Mouse (Mus musculus) activated CD4-positive, CD25-positive, alpha-beta regulatory T cell, adult 4 months (primary cell): ENCODE measurements around the gene Tmem242. TPM values are rescaled to one million over a fixed set of nuclear protein-coding genes. Genes with fewer than 3 reads are reported as not detected.
A peak's percentile ranks its signal among the peaks of the same experiment; 100 is the strongest.

Source experiments
- ATAC-seq: one replicate; pipeline ENCODE4 v1.8.0; 2017
- polyA plus RNA-seq, 2 experiments: library from polyadenylated mRNA; unstranded; fragments of 100-300 nt; shearing (Covaris generic); gene quantifications; one replicate each; pipeline ENCODE4 v1.2.1; 2017

Tmem242 gene
- polyA plus RNA-seq, 2 experiments from 2014 or later: 72.3 to 103 TPM

GRCm38 (mm10) chr17:5414041-5414440, 26.0 kb downstream of the Tmem242 start:
- no peak for ATAC-seq

- ATAC-seq: no peak
Observed at GRCm38 (mm10) chr17:5413350-5413749, 26.7 kb downstream of the Tmem242 start.

GRCm38 (mm10) chr17:5412740-5413139, 27.3 kb downstream of the Tmem242 start:
- ATAC-seq: no peak

- no peak for ATAC-seq
Observed at GRCm38 (mm10) chr17:5412301-5412700, 27.8 kb downstream of the Tmem242 start.

- ATAC-seq: no peak
Observed at GRCm38 (mm10) chr17:5411205-5411604, 28.9 kb downstream of the Tmem242 start.

- no peak for ATAC-seq
Observed at GRCm38 (mm10) chr17:5410336-5410735, 29.7 kb downstream of the Tmem242 start.

GRCm38 (mm10) chr17:5407030-5407429, 33.0 kb downstream of the Tmem242 start:
- no peak for ATAC-seq

- ATAC-seq: peak; percentile 26
Observed at GRCm38 (mm10) chr17:5406566-5406965, 33.5 kb downstream of the Tmem242 start.

GRCm38 (mm10) chr17:5403885-5404284, 36.2 kb downstream of the Tmem242 start:
- no peak for ATAC-seq

GRCm38 (mm10) chr17:5402624-5403023, 37.4 kb downstream of the Tmem242 start:
- ATAC-seq: no peak

GRCm38 (mm10) chr17:5402069-5402468, 38.0 kb downstream of the Tmem242 start:
- ATAC-seq: peak; percentile 70

- ATAC-seq: no peak
Observed at GRCm38 (mm10) chr17:5401288-5401687, 38.8 kb downstream of the Tmem242 start.

- ATAC-seq: no peak
Observed at GRCm38 (mm10) chr17:5400435-5401090, 39.5 kb downstream of the Tmem242 start.

GRCm38 (mm10) chr17:5397148-5398007, 42.7 kb downstream of the Tmem242 start:
- ATAC-seq: peak; percentile 74

- ATAC-seq: no peak
Observed at GRCm38 (mm10) chr17:5396213-5396612, 43.8 kb downstream of the Tmem242 start.

GRCm38 (mm10) chr17:5395454-5396205, 44.4 kb downstream of the Tmem242 start:
- ATAC-seq: no peak

GRCm38 (mm10) chr17:5390682-5391081, 49.4 kb downstream of the Tmem242 start:
- no peak for ATAC-seq

GRCm38 (mm10) chr17:5388351-5388750, 51.7 kb downstream of the Tmem242 start:
- ATAC-seq: no peak

GRCm38 (mm10) chr17:5386885-5387545, 53.0 kb downstream of the Tmem242 start:
- ATAC-seq: no peak

GRCm38 (mm10) chr17:5385694-5386093, 54.4 kb downstream of the Tmem242 start:
- ATAC-seq: no peak

GRCm38 (mm10) chr17:5377930-5378310, 62.1 kb downstream of the Tmem242 start:
- no peak for ATAC-seq

GRCm38 (mm10) chr17:5377151-5377929, 62.7 kb downstream of the Tmem242 start:
- ATAC-seq: no peak
